Mouse (Mus musculus) fat pad, adult 2 months (tissue): ENCODE measurements around the gene Ccnc.
A peak's percentile ranks its signal among the peaks of the same experiment; 100 is the strongest.
"Not testable (repeated sequence)": the region's sequence is repeated elsewhere in the genome, so short reads cannot be mapped to it uniquely, and the experiment has no call there.

ENCODE experiments used
- DNase-seq: peaks from one replicate; pipeline ENCODE4 v3.0.0-alpha.2; 2011; ENCODE audit warnings: low read depth, low spot score; ENCODE audit errors: extremely low read depth

Ccnc gene

DNA sequence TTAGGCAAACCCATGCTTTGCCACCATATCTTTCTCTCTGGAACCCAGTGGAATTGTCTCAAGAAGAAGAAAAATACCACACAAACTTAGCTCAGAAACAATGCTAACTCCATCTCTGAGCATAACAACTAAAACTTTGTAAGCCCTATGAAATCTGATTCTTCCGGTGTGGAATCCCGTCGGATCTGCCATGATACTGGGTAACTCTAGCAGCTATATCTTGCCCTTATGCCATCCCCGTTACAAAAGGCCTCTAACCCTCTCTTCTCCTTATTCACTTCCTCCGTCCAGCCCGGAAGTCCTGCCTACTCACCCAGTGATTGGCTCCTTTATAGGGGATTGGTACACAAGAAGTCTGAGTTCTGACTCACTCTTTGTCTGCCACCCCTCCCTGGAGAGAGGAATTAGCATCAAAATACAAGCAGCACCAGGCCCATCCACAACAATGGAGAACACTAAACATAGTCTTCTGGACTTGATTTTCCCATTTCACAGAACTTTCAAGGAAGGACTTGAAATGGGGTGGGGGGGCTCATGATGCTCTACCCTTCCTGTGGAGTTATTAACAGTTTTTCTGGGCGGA, 4.7 kb upstream of the Ccnc start:
- no peak for DNase-seq

DNA sequence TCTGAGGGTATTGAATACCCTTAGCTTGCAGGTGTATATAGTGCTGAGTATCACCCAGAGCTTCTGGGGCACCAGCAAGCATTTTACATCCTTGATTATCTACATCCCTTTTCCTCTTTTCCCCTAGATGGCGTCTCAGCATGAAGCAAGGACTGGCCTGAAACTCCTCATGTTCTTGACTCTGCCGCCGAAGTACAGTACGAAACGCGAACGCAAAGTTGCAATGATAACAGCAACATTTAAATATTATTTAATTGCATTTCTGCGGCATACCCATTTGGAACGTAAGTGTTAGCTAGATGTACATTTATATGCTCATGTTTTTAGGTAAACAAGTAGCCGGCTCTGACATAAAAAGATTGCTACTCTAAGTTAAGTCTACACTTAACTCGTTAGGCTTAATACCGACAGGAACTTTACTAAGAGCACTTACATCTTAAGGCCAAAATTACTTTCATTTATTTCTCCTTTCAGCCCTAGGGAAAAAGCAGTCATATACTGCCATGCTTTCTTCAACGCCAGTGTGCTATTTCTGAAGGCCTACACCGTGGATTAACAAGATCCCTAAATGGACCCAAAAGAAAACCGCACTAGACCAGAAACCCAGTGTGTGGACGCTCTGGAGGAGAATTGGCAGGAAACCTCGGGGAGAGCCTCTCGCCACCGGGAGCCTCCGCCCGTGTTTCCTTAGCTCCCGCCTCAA, 438 bp upstream of the Ccnc start:
- peak; percentile 19 for DNase-seq

GRCm38 (mm10) chr4:21739169-21739568, 11.7 kb downstream of the Ccnc start:
- DNase-seq = no peak

DNA sequence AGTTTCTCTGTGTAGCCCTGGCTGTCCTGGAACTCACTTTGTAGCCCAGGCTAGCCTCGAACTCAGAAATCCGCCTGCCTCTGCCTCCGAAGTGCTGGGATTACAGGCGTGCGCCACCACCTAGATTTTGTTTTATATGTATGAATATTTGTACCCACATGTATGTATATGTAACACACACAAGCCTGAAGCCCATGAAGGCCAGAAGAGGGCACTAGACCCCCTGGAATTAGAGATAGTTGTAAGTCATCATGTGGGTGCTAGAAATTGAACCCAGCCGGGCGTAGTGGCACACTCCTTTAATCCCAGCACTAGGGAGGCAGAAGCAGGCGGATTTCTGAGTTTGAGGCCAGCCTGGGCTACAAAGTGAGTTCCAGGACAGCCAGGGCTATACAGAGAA, 16.6 kb downstream of the Ccnc start:
- DNase-seq = not testable (repeated sequence)

DNA sequence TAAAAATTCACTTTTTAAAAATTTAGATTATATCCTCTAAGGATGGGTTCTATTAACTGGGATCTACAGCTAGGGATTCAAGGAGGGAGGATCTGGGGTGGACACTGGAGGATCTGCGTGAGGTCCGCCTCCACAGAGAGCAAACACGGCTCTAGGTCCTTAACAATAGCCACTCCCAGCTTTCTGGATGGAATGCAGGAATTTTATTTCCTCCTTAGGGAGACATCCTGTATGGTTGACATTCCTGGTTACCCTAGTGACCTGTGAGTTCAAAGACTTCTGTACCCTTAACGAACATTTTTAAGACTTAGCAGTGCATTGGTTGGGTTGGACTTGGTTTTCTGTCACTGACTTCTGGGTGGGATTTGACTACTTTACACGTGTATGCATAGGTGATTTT, 18.2 kb downstream of the Ccnc start:
- DNase-seq = no peak

GRCm38 (mm10) chr4:21755123-21755789, 27.8 kb downstream of the Ccnc start:
- no peak for DNase-seq

DNA sequence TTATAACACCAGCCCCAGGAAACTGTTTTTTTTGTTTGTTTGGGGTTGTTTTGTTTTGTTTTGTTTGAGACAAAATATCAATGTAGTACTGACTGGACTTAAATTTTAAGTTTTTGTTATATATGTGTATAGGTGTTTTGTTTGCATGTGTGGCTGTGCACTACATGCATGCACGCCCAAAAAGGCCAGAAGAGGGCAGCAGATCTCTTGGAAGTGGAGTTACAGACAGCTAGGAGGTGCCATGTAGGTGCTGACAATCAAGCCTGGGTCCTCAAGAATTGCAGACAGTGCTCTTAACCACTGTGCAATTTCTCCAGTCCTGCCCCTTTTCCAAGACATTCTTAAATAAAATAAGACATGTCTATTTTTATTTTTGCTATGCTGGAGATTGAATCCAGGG, 31.4 kb downstream of the Ccnc start:
- DNase-seq = no peak

- no peak for DNase-seq
These were observed 34.1 kb downstream of the Ccnc start for GRCm38 (mm10) chr4:21761416-21762160.

DNA sequence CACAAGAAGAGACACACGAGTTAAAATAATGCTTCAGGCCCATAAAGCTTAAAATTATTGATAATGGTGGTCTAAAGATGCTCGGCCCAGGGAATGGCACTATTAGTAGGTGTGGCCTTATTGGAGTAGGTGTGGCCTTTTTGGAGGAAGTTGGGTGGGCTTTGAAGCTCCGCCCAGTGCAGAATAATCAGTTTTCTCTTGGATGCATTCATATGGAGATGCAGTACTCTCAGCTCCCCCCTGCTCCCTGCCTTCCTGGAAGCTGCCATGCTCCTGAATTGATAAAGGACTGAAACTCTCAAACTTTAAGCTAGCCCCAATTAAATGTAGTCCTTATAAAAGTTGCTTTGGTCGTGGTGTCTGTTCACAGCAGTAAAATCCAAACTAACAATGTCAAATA, 36.3 kb downstream of the Ccnc start:
- no peak for DNase-seq

- no peak for DNase-seq
These were observed 38.8 kb downstream of the Ccnc start for GRCm38 (mm10) chr4:21766171-21766862.

DNA sequence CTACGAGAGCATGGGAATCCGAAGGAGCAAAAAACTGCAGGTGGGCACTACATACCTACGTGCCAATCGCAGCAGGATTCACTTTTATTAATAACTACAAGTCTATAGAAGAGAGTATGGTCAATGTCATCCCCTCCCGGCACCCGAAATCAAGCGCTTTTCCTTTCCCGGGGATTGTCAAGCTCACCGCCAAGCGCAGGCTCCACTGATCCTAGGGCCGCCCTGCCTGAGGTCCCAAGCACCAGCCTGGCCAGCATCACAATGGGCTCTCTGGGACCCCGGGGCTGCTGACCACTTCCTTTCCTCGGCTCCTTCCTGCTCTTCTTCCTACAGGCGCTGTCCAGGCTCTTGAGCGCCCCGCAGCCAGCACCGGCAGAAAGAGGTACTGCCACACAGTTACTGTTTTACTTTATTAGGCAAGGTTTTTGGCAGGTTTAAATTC, 39.4 kb downstream of the Ccnc start, which contains the start of the genes Usp45 and Tstd3:
Usp45 (plus strand) TSS at position 294 of the 442 bp plus-strand sequence.
Tstd3 (minus strand) TSS at position 350 of the 442 bp plus-strand sequence.
- no peak for DNase-seq

- no peak for DNase-seq
These were observed 43.6 kb downstream of the Ccnc start for GRCm38 (mm10) chr4:21771064-21771463.

DNA sequence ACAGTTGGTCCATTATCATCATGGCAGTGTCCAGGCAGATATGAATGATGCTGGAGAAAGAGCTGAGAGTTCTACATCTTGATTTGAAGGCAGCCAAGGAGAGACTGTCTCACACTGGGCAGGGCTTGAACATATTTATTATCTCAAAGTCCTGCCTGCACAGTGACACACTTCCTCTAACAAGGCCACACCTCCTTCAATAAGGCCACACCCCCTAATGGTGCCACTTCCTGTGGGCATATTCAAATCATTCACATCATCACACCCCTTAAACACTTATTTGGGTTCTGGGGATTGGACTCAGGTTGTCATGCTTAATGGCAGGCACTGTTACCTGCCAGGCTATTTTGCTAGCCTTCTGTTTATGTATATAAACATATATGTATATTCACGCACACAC, 44.8 kb downstream of the Ccnc start:
- DNase-seq = no peak

DNA sequence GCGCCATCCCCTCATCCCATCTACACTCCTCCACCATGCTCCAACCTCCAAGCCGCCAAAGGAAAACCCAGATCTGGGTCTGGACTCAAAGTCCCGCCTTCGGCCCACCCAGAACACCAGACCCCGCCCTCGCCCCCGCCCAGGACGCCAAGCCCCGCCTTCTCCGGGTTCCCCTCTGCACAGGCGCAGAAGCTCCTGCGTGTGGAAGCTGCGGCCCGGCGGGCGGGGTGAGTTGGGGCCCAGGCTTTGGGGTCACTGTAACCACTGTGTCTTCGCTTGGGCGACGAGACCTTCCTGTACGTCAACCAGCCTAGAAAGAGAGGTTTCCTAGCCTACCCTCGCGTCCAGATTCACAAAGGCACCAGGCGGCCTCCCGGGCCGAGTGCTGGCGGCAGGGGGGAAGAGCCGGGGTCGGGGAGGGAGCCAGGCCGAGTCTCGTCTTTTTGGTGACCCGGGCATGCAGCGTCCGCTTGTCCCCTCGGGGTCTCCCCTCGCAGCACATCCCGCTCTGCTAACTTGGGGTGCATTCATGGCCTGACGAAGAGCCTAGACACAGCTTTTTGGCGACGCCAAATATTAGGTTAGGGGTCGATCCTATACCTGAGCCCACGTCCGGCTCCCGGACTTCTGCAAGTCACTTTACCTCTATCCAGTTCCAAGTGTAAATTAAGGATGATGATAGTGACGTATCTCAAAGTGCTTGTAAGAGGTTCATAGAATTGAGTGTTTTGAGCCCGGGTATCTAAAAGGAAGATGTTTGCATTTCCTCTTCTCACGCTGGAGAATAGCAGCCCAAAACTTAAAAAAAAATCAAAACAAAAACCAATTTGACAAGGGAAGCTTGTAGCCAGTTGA, 48.8 kb downstream of the Ccnc start:
- peak; percentile 4 for DNase-seq

GRCm38 (mm10) chr4:21776946-21777265, 49.4 kb downstream of the Ccnc start:
- DNase-seq = no peak

GRCm38 (mm10) chr4:21780816-21781726, 53.6 kb downstream of the Ccnc start:
- DNase-seq = no peak

- DNase-seq = no peak
These were observed 58.8 kb downstream of the Ccnc start for GRCm38 (mm10) chr4:21786268-21786667.

GRCm38 (mm10) chr4:21788903-21789302, 61.4 kb downstream of the Ccnc start:
- DNase-seq = no peak

DNA sequence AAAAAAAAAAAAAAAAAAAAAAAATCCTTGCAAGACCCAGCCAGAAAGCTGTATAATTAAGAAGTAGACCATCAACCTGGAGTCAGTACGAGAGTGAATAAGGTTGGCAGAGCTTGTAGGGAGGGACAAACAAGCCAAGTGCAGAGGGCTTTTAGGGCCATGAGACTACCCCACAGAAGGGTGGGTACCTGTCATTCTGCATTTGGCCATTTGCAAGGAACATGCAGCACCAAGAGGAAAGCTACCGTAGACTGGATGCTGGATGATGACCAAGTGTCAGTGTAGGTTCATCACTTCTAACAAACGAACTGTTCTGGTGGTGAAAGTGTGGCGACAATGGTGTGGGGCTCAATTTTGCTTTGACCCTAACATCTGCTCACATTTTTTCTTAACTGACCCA, 62.3 kb downstream of the Ccnc start:
- DNase-seq = no peak
